In the genomic region with DNA sequence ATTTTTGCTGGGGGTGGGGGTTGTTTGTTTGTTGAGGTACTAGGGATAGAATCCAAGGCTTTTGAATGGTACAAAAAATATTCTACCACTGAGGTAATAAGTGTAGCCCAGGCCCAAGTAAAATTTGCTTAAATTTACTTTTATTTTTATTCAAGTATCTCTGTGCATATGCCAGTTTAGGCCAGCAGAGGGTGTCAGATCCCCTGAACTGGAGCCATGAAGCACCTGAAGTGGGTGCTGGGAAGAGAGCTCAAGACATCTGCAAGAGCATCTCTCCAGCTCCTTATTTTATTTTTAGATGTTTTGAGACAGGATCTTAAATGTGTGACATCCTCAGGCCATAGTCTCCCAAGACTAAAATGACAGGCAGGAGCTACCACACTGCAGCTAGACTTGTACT, we compare ENCODE assay signal across 9 mouse cellular contexts. TPM values are rescaled to one million over a fixed set of nuclear protein-coding genes. Genes with fewer than 3 reads are reported as not detected.
DNase-seq lines count a peak whose midpoint lies in the region; ATAC-seq and TF ChIP-seq lines count a peak whose summit lies in the region.
"Had no signal": no experiment of that assay in that cellular context is flagged by ENCODE, and none has a peak within 500 bp of the region (broad histone marks: within the 10 kb centered on the region; RNA-seq: fewer than 3 reads in every experiment).

No protein-coding gene starts in this region.

- H3K4me2 ChIP-seq in hindbrain, embryonic 11.5 days (replicated peaks; ENCODE audit: low read depth, low read length) = no peak overlapping the region
- H3K4me2 ChIP-seq in hindbrain, embryonic 13.5 days = no peak overlapping the region
- no peak overlapping the region for H3K4me2 ChIP-seq in CH12.LX (ENCODE audit: insufficient read depth, low read depth, poor library complexity, severe bottlenecking)
- H3K4me2 ChIP-seq: embryonic facial prominence, embryonic 13.5 days had no signal

- in situ Hi-C loops in CH12.LX (cut with MboI; ENCODE audit: low pct_ligation_motif_present, low pct_unique_long_range_greater_than_20kb, low sequenced_read_pairs) = no loop called here

- TF ChIP-seq CTCF in CH12.LX (conservative IDR thresholded peaks at IDR 0.05 in 1 of 2, IDR thresholded peaks at IDR 0.05 in 1 of 2; ENCODE audit: low read depth in 2 of 2, low read length in 2 of 2) = peak; percentile 45 to 79; a peak in 2 of 4 replicates

- H3K4me1 ChIP-seq in hindbrain, embryonic 11.5 days (replicated peaks; ENCODE audit: control insufficient read depth, insufficient read depth, low read length) = no peaks in the 10 kb centered on the region
- no peaks in the 10 kb centered on the region for H3K4me1 ChIP-seq in hindbrain, embryonic 13.5 days (replicated peaks)
- H3K4me1 ChIP-seq in CH12.LX (ENCODE audit: control insufficient read depth in 1 of 2, insufficient read depth in 2 of 2) = peaks cover 23 to 67% of the 10 kb centered on the region in 2 experiments
- H3K4me1 ChIP-seq: embryonic facial prominence, embryonic 13.5 days had no signal

- H3K27ac ChIP-seq in hindbrain, embryonic 11.5 days (ENCODE audit: low read depth, low read length) = no peak overlapping the region
- no peak overlapping the region for H3K27ac ChIP-seq in hindbrain, embryonic 13.5 days
- H3K27ac ChIP-seq in CH12.LX (ENCODE audit: insufficient read depth, low read depth) = no peak overlapping the region
- H3K27ac ChIP-seq: embryonic facial prominence, embryonic 13.5 days had no signal

- H3K9ac ChIP-seq in hindbrain, embryonic 11.5 days (ENCODE audit: low read depth, low read length) = no peak overlapping the region
- no peak overlapping the region for H3K9ac ChIP-seq in hindbrain, embryonic 13.5 days
- H3K9ac ChIP-seq in CH12.LX (ENCODE audit: insufficient read depth, low read depth) = no peak overlapping the region
- H3K9ac ChIP-seq: embryonic facial prominence, embryonic 13.5 days had no signal

- DNase-seq in hindbrain, embryonic 11.5 days (ENCODE audit: low spot score) = peak; percentile 31
- DNase-seq in 3T3-L1 (ENCODE audit: low read depth, low spot score) (peak; percentile 55), CH12.LX (ENCODE audit: extremely low read depth) (peak; percentile 56)
- peak; percentile 42 to 54 for DNase-seq in thymus, postnatal 36 days
- DNase-seq in right cerebral cortex, postnatal 25 days = no peak
- no peak for DNase-seq in ovary, postnatal 10 days (ENCODE audit: low spot score)

- peaks cover 32% of the 10 kb centered on the region for H3K79me2 ChIP-seq in CH12.LX (replicated peaks; ENCODE audit: control insufficient read depth, extremely low read depth, insufficient read depth, poor library complexity, severe bottlenecking)

- H3K36me3 ChIP-seq in hindbrain, embryonic 11.5 days (ENCODE audit: control insufficient read depth, insufficient read depth, low read length) = peaks cover 10% of the 10 kb centered on the region; the same call in 1 of the 2 replicates
- H3K36me3 ChIP-seq in hindbrain, embryonic 13.5 days = peaks cover 67% of the 10 kb centered on the region
- H3K36me3 ChIP-seq in CH12.LX (replicated peaks in 1 of 2; ENCODE audit: control insufficient read depth in 1 of 2, insufficient read depth in 1 of 2, low read length in 1 of 2) = peaks cover 49 to 69% of the 10 kb centered on the region in 2 experiments

- H3K27me3 ChIP-seq in hindbrain, embryonic 11.5 days (ENCODE audit: control insufficient read depth, insufficient read depth, low read length) = no peaks in the 10 kb centered on the region
- no peaks in the 10 kb centered on the region for H3K27me3 ChIP-seq in hindbrain, embryonic 13.5 days
- H3K27me3 ChIP-seq in CH12.LX (replicated peaks) = no peaks in the 10 kb centered on the region
- H3K27me3 ChIP-seq: embryonic facial prominence, embryonic 13.5 days had no signal

- 0 out of 2 replicates have a peak, but pooled peaks have one; percentile 13 for TF ChIP-seq EP300 in CH12.LX (IDR thresholded peaks at IDR 0.05; ENCODE audit: low read length)

- no peaks in the 10 kb centered on the region for H3K9me3 ChIP-seq in hindbrain, embryonic 11.5 days (ENCODE audit: control insufficient read depth, low read length)
- H3K9me3 ChIP-seq in hindbrain, embryonic 13.5 days = no peaks in the 10 kb centered on the region
- H3K9me3 ChIP-seq in CH12.LX (replicated peaks; ENCODE audit: low read length) = no peaks in the 10 kb centered on the region
- H3K9me3 ChIP-seq: embryonic facial prominence, embryonic 13.5 days had no signal

- TF ChIP-seq POLR2A in CH12.LX (IDR thresholded peaks at IDR 0.05; ENCODE audit: low read depth, low read length) = no peak

- TF ChIP-seq RAD21 in CH12.LX (IDR thresholded peaks at IDR 0.05; ENCODE audit: low read depth, low read length) = peak; percentile 69

- H3K4me3 ChIP-seq in hindbrain, embryonic 11.5 days (ENCODE audit: low read depth, low read length) = no peak overlapping the region
- H3K4me3 ChIP-seq in hindbrain, embryonic 13.5 days = no peak overlapping the region
- no peak overlapping the region for H3K4me3 ChIP-seq in CH12.LX (replicated peaks in 1 of 3; ENCODE audit: low read depth in 2 of 3, low read length in 2 of 3, poor library complexity in 1 of 3)
- H3K4me3 ChIP-seq: embryonic facial prominence, embryonic 13.5 days had no signal

- dilution Hi-C loops in CH12.LX (cut with MboI; ENCODE audit: extremely low pct_ligation_motif_present, extremely low pct_unique_long_range_greater_than_20kb, low sequenced_read_pairs) = no loop called here

- ATAC-seq in hindbrain, embryonic 11.5 days (ENCODE audit: low FRiP score) = no peak
- no peak for ATAC-seq in hindbrain, embryonic 13.5 days (ENCODE audit: low FRiP score)
- peak; percentile 40 for ATAC-seq in granulocyte monocyte progenitor cell, adult 5-6 weeks (replicated peaks; ENCODE audit: poor library complexity, severe bottlenecking)

TF ChIP-seq in CH12.LX, 34 proteins besides CTCF, POLR2A, EP300 and RAD21:
- TF ChIP-seq CHD2 (IDR thresholded peaks at IDR 0.05; ENCODE audit: low read length) (no peak; the same call in 1 of the 2 replicates), MAZ (IDR thresholded peaks at IDR 0.05; ENCODE audit: low read depth, low read length) (no peak), MYC (IDR thresholded peaks at IDR 0.05; ENCODE audit: low read depth, low read length) (0 out of 2 replicates have a peak, but pooled peaks have one; percentile 21), SIN3A (IDR thresholded peaks at IDR 0.05; ENCODE audit: low read length) (peak; percentile 48; the same call in 1 of the 2 replicates), HCFC1 (IDR thresholded peaks at IDR 0.05; ENCODE audit: low read depth, low read length) (peak; percentile 13; the same call in 1 of the 2 replicates), SMC3 (IDR thresholded peaks at IDR 0.05; ENCODE audit: low read depth, low read length) (peak; percentile 75)

RNA-seq across cellular contexts. Expression of gene Cap1, which starts 15.8 kb away (rescaled TPM):
- polyA plus RNA-seq in hindbrain, embryonic 11.5 days (2014; fragmentation: Nextera tagmentation; extraction: Ambion mirVana) = 71.5 and 73.4 TPM in 2 replicates
- 76.0 and 82.5 TPM in 2 replicates for polyA plus RNA-seq in hindbrain, embryonic 13.5 days (2015; fragmentation: Nextera tagmentation; extraction: Ambion mirVana)
- total RNA-seq in CH12.LX (2012; rRNA removed) (118 and 128 TPM in 2 replicates), CH12.LX (2014; rRNA removed) (159 TPM in 2 replicates)
- 163 and 195 TPM in 2 replicates for polyA plus RNA-seq in CH12.LX (2012; ENCODE audit: insufficient read length, low read depth)
- total RNA-seq in granulocyte monocyte progenitor cell, adult 5-6 weeks (2014; fragmentation: Nextera tagmentation) = 122 and 132 TPM in 2 replicates
- 132 and 157 TPM in 2 replicates for total RNA-seq in granulocyte monocyte progenitor cell, adult 5-6 weeks (2017)

RNA-seq across cellular contexts. Expression of gene Ppt1, which starts 34.0 kb away (rescaled TPM):
- polyA plus RNA-seq in hindbrain, embryonic 11.5 days (2014; fragmentation: Nextera tagmentation; extraction: Ambion mirVana) = 65.5 and 73.1 TPM in 2 replicates
- polyA plus RNA-seq in hindbrain, embryonic 13.5 days (2015; fragmentation: Nextera tagmentation; extraction: Ambion mirVana) = 85.7 and 88.3 TPM in 2 replicates
- total RNA-seq in CH12.LX (2012; rRNA removed) (23.7 and 23.8 TPM in 2 replicates), CH12.LX (2014; rRNA removed) (23.9 and 24.2 TPM in 2 replicates)
- polyA plus RNA-seq in CH12.LX (2012; ENCODE audit: insufficient read length, low read depth) = 30.7 TPM in 2 replicates
- 59.3 and 67.4 TPM in 2 replicates for total RNA-seq in granulocyte monocyte progenitor cell, adult 5-6 weeks (2014; fragmentation: Nextera tagmentation)
- total RNA-seq in granulocyte monocyte progenitor cell, adult 5-6 weeks (2017) = 79.1 and 80.1 TPM in 2 replicates

Comparison
In these comparisons a context has a peak if more than half of its experiments do, and no peak if none do; other contexts are left out.
1. DNase-seq: peak in hindbrain, embryonic 11.5 days (single experiment), 3T3-L1 (single experiment), CH12.LX (single experiment) and thymus, postnatal 36 days (2 of 2); none in right cerebral cortex, postnatal 25 days (single experiment) and ovary, postnatal 10 days (single experiment).